Mouse (Mus musculus): Measurements from ENCODE around the gene Gm5089.

Gm5089 gene

GRCm38 (mm10) chr14:122413542-122413928 lies 37.4 kb downstream of the Gm5089 start:
- DNase-seq, result no peak

- DNase-seq, result no peak
Observed at GRCm38 (mm10) chr14:122412841-122413541, 37.9 kb downstream of the Gm5089 start.

GRCm38 (mm10) chr14:122406541-122407219 lies 44.2 kb downstream of the Gm5089 start:
- DNase-seq, result no peak

- DNase-seq, result no peak
Observed at GRCm38 (mm10) chr14:122405897-122406540, 44.9 kb downstream of the Gm5089 start.

- DNase-seq, result no peak
Observed at GRCm38 (mm10) chr14:122405236-122405635, 45.7 kb downstream of the Gm5089 start.

GRCm38 (mm10) chr14:122404596-122405154 lies 46.2 kb downstream of the Gm5089 start:
- DNase-seq, result no peak

GRCm38 (mm10) chr14:122403422-122403940 lies 47.4 kb downstream of the Gm5089 start:
- DNase-seq, result no peak

- no peak for DNase-seq
Observed at GRCm38 (mm10) chr14:122402716-122403258, 48.1 kb downstream of the Gm5089 start.

GRCm38 (mm10) chr14:122401886-122402285 lies 49.0 kb downstream of the Gm5089 start:
- no peak for DNase-seq

GRCm38 (mm10) chr14:122399906-122400305 lies 51.0 kb downstream of the Gm5089 start:
- no peak for DNase-seq

GRCm38 (mm10) chr14:122398676-122399075 lies 52.2 kb downstream of the Gm5089 start:
- DNase-seq, result no peak

- DNase-seq, result no peak
Observed at GRCm38 (mm10) chr14:122393119-122393518, 57.8 kb downstream of the Gm5089 start.

GRCm38 (mm10) chr14:122390935-122391334 lies 60.0 kb downstream of the Gm5089 start:
- DNase-seq, result no peak

GRCm38 (mm10) chr14:122389684-122390370 lies 61.1 kb downstream of the Gm5089 start:
- DNase-seq, result no peak

GRCm38 (mm10) chr14:122388431-122389031 lies 62.4 kb downstream of the Gm5089 start:
- DNase-seq, result no peak

GRCm38 (mm10) chr14:122387781-122388180 lies 63.1 kb downstream of the Gm5089 start:
- no peak for DNase-seq

- no peak for DNase-seq
Observed at GRCm38 (mm10) chr14:122386281-122387130, 64.4 kb downstream of the Gm5089 start.

GRCm38 (mm10) chr14:122385758-122386157 lies 65.2 kb downstream of the Gm5089 start:
- DNase-seq, result no peak

- no peak for DNase-seq
Observed at GRCm38 (mm10) chr14:122385238-122385534, 65.7 kb downstream of the Gm5089 start.
